Mouse (Mus musculus) heart, adult 18-20 months (tissue): ENCODE results near the gene Hexim1. TPM values are rescaled to one million over a fixed set of nuclear protein-coding genes. Genes with fewer than 3 reads are reported as not detected.

ENCODE experiments used
- DNase-seq, 2 experiments: peaks; one replicate each; pipeline ENCODE4 v3.0.0; 2021 to 2022; ENCODE audit warnings: mixed read lengths in 1 of 2
- long read RNA-seq, 2 experiments: library from polyadenylated mRNA; stranded (forward); transcript quantifications; one replicate each; pipeline ENCODE4 v2.0.0; 2021
- total RNA-seq, 2 experiments: library from RNA; stranded (reverse); gene quantifications; 2 replicates each; pipeline ENCODE4 v1.2.3; 2021

Gene Hexim1
- 10 to 100 TPM; 20.0 to 21.5 TPM for total RNA-seq
- long read RNA-seq, experiment 1, transcript Hexim1-201 (1 exons, 3,495 nt): major isoform, 8 of 8 reads
- long read RNA-seq, experiment 1, partial matches to known transcripts: 0 of 8 reads
- long read RNA-seq, experiment 1, other reads (novel, unspliced or antisense): 0 of 8 reads
- long read RNA-seq, experiment 2, partial matches to known transcripts: 0 of 3 reads
- long read RNA-seq, experiment 2, other reads (novel, unspliced or antisense): 0 of 3 reads

- DNase-seq: peak; percentile 100
These were observed at the start of gene Hexim1 for GRCm38 (mm10) chr11:103116008-103116818. Gene Hexim1, plus strand, starts transcription at chr11:103116231.

- no peak for DNase-seq
These were observed 49.0 kb upstream of the Hexim1 start for GRCm38 (mm10) chr11:103067051-103067361.

- peak; percentile 80 to 84 for DNase-seq
These were observed 48.5 kb upstream of the Hexim1 start for GRCm38 (mm10) chr11:103067457-103068001.

- no peak for DNase-seq
These were observed 47.8 kb upstream of the Hexim1 start for GRCm38 (mm10) chr11:103068272-103068671.

GRCm38 (mm10) chr11:103068884-103069283, 47.1 kb upstream of the Hexim1 start:
- DNase-seq: no peak

GRCm38 (mm10) chr11:103069731-103070130, 46.3 kb upstream of the Hexim1 start:
- no peak for DNase-seq

GRCm38 (mm10) chr11:103070322-103070880, 45.6 kb upstream of the Hexim1 start:
- DNase-seq: no peak

- no peak for DNase-seq
These were observed 42.4 kb upstream of the Hexim1 start for GRCm38 (mm10) chr11:103073671-103074070.

GRCm38 (mm10) chr11:103074121-103074650, 41.8 kb upstream of the Hexim1 start:
- DNase-seq: no peak

- peak in 1 of 2 experiments; percentile 36 for DNase-seq
These were observed 41.2 kb upstream of the Hexim1 start for GRCm38 (mm10) chr11:103074796-103075323.

GRCm38 (mm10) chr11:103076010-103076409, 40.0 kb upstream of the Hexim1 start:
- peak; percentile 69 to 76 for DNase-seq

- DNase-seq: no peak
These were observed 39.5 kb upstream of the Hexim1 start for GRCm38 (mm10) chr11:103076581-103076980.

- no peak for DNase-seq
These were observed 37.9 kb upstream of the Hexim1 start for GRCm38 (mm10) chr11:103078131-103078530.

- DNase-seq: no peak
These were observed 35.5 kb upstream of the Hexim1 start for GRCm38 (mm10) chr11:103080323-103081091.

GRCm38 (mm10) chr11:103081631-103082030, 34.4 kb upstream of the Hexim1 start:
- no peak for DNase-seq

- peak in 1 of 2 experiments; percentile 20 for DNase-seq
These were observed 22.7 kb upstream of the Hexim1 start for GRCm38 (mm10) chr11:103093306-103093705.

- DNase-seq: peak; percentile 33 to 75
These were observed 21.9 kb upstream of the Hexim1 start for GRCm38 (mm10) chr11:103093862-103094833.

- no peak for DNase-seq
These were observed 20.8 kb upstream of the Hexim1 start for GRCm38 (mm10) chr11:103095107-103095670.

- DNase-seq: no peak
These were observed 20.2 kb upstream of the Hexim1 start for GRCm38 (mm10) chr11:103095801-103096200.
